Mouse (Mus musculus) liver, postnatal 0 days (tissue): ENCODE measurements around the gene Fah. TPM values are rescaled to one million over a fixed set of nuclear protein-coding genes. Genes with fewer than 3 reads are reported as not detected.

ENCODE experiments used
- ATAC-seq: fragments of 200-750 bp; cut with Nextera tagmentation; 2 replicates; pipeline ENCODE4 v1.8.0; 2017; ENCODE audit warnings: mild to moderate bottlenecking, moderate library complexity
- DNase-seq: peaks from one replicate; pipeline ENCODE4 v3.0.0-alpha.2; 2016
- H3K27ac ChIP-seq: fragments of 300-500 bp; sonication (generic); 2 replicates; pipeline ENCODE4 v1.5.1; 2014; ENCODE audit warnings: antibody characterized with exemption, moderate library complexity, mild to moderate bottlenecking, low read depth
- H3K27me3 ChIP-seq: fragments of 300-500 bp; sonication (generic); 2 replicates; pipeline ENCODE4 v1.6.1; 2014; ENCODE audit warnings: low read length, control low read depth, mixed read lengths; ENCODE audit not compliant: insufficient read depth
- H3K36me3 ChIP-seq: fragments of 300-500 bp; sonication (generic); replicated peaks from 2 replicates; pipeline ENCODE4 v1.6.1; 2014; ENCODE audit warnings: mild to moderate bottlenecking, control low read depth, low read length, moderate library complexity, mixed read lengths; ENCODE audit not compliant: insufficient read depth
- H3K4me1 ChIP-seq: fragments of 300-500 bp; sonication (generic); 2 replicates; pipeline ENCODE4 v1.6.1; 2014; ENCODE audit warnings: antibody characterized with exemption, mild to moderate bottlenecking, control low read depth; ENCODE audit not compliant: insufficient read depth
- H3K4me2 ChIP-seq: fragments of 300-500 bp; sonication (generic); 2 replicates; pipeline ENCODE4 v1.6.1; 2014; ENCODE audit warnings: low read depth, mild to moderate bottlenecking, low read length, moderate library complexity, mixed read lengths
- H3K4me3 ChIP-seq: fragments of 300-500 bp; sonication (generic); 2 replicates; pipeline ENCODE4 v1.5.1; 2014; ENCODE audit warnings: low read depth, low read length
- H3K9ac ChIP-seq: fragments of 300-500 bp; sonication (generic); replicated peaks from 2 replicates; pipeline ENCODE4 v1.6.1; 2014; ENCODE audit warnings: mild to moderate bottlenecking, moderate library complexity
- H3K9me3 ChIP-seq: fragments of 300-500 bp; sonication (generic); 2 replicates; pipeline ENCODE4 v1.6.1; 2016; ENCODE audit warnings: mild to moderate bottlenecking, control low read depth, low read length, mixed read lengths
- CTCF ChIP-seq: sonication (generic); IDR thresholded peaks from 2 replicates; pipeline ENCODE4 v1.5.1; 2016; ENCODE audit warnings: antibody characterized with exemption, low read depth
- EP300 ChIP-seq: IDR thresholded peaks from 2 replicates; pipeline ENCODE4 v1.6.1; 2016; ENCODE audit warnings: antibody characterized with exemption, low read depth, mild to moderate bottlenecking
- WGBS: fragments of 180-500 bp; shearing (Covaris S2); extraction: QIAGEN DNeasy Blood & Tissue Kit; methylation state at CpG from one replicate; pipeline ENCODE4 v1.1.7; 2014; ENCODE audit not compliant: insufficient replicate concordance; 5-methylcytosine and 5-hydroxymethylcytosine counted together
- polyA plus RNA-seq: library from polyadenylated mRNA; unstranded; fragments of >200 nt; fragmentation: Nextera tagmentation; extraction: Ambion mirVana; gene quantifications from 2 replicates; pipeline ENCODE4 v1.2.1, GENCODE M21; 2015

Fah gene
- polyA plus RNA-seq, 1 experiment from 2014 or later: 265 TPM

DNA sequence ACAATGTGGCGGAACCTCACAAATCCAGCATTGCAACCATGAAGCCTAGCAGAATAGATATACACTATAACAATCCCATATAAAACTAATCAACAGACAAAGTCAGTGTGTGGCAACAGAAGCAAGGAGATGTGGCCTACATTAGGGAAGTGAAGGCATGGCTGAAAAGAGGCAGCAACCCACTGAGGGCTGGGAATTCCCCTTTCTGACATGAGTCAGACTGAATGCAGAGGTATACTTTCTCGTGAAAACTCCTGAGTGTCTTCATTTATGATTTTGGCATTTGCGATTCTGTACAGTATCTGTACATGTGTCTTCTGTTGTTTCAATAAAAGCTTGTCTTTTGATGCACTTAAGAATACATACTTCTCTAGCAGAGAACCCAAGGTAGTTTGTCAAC lies 15.2 kb downstream of the Fah start:
- ATAC-seq: no peak

DNA sequence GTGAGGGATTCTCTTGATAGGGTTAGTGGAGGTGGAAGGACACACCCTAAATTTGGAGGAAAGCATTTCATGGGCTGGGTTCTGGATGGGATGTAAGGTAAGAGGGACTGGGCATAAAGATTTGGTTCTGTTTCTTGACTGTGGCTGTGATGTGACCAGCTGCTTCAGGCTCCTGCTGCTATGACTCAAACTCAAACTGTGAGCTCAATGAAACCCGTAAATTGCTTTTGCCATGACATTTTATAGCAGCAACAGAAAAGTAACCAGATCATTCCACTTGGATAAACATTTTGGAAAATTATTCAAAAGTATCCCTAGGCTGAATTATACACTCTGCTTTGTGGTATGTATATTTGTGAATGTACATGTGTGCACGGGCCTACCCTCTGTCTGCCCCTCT lies 15.9 kb downstream of the Fah start:
- TF ChIP-seq CTCF (no peak), EP300 (no peak)
- peaks cover 19% of the 10 kb centered on the region for H3K4me1 ChIP-seq
- 95% methylated on average over 2 of the region's 2 CpGs for WGBS

More for the DNA sequence above, 15.2 kb downstream of the Fah start:
- no peaks in the 10 kb centered on the region for H3K27me3 ChIP-seq
- no peak overlapping the region for H3K4me3 ChIP-seq
- H3K9ac ChIP-seq: no peak overlapping the region
- H3K36me3 ChIP-seq: peaks cover 32% of the 10 kb centered on the region; the same call in 1 of the 2 replicates
- no peaks in the 10 kb centered on the region for H3K9me3 ChIP-seq
- no peak overlapping the region for H3K4me2 ChIP-seq
- H3K4me1 ChIP-seq: peaks cover 17% of the 10 kb centered on the region
- TF ChIP-seq CTCF (no peak), EP300 (no peak)
- H3K27ac ChIP-seq: no peak overlapping the region
- 80% methylated on average over 3 of the region's 3 CpGs for WGBS
- no peak for DNase-seq

GRCm38 (mm10) chr7:84587101-84587783 lies 19.3 kb downstream of the Fah start:
- H3K4me2 ChIP-seq: peak overlapping the region; percentile 41
- no peak overlapping the region for H3K27ac ChIP-seq
- H3K27me3 ChIP-seq: no peaks in the 10 kb centered on the region
- peaks cover 19% of the 10 kb centered on the region for H3K4me1 ChIP-seq
- no peaks in the 10 kb centered on the region for H3K9me3 ChIP-seq
- no peak overlapping the region for H3K9ac ChIP-seq
- peaks cover 19% of the 10 kb centered on the region for H3K36me3 ChIP-seq
- 67% methylated on average over 5 of the region's 5 CpGs for WGBS
- TF ChIP-seq CTCF: no peak
- TF ChIP-seq EP300: peak; percentile 95
- ATAC-seq (peak; percentile 79), DNase-seq (no peak)
- no peak overlapping the region for H3K4me3 ChIP-seq

More for the DNA sequence above, 15.9 kb downstream of the Fah start:
- DNase-seq: no peak
- Histone ChIP-seq H3K9ac (no peak overlapping the region), H3K36me3 (peaks cover 33% of the 10 kb centered on the region), H3K9me3 (no peaks in the 10 kb centered on the region), H3K4me3 (no peak overlapping the region), H3K4me2 (no peak overlapping the region), H3K27me3 (no peaks in the 10 kb centered on the region), H3K27ac (no peak overlapping the region)
- no peak for ATAC-seq

- TF ChIP-seq EP300 (no peak), CTCF (no peak)
- peaks cover 17% of the 10 kb centered on the region for H3K36me3 ChIP-seq
- H3K4me3 ChIP-seq: no peak overlapping the region
- H3K4me2 ChIP-seq: no peak overlapping the region
- no peak overlapping the region for H3K9ac ChIP-seq
- 77% methylated on average over 3 of the region's 3 CpGs for WGBS
- peaks cover 19% of the 10 kb centered on the region for H3K4me1 ChIP-seq
- ATAC-seq (no peak), DNase-seq (no peak)
- 0 out of 2 replicates have a peak overlapping the region, but pooled peaks have one; percentile 16 for H3K27ac ChIP-seq
- H3K9me3 ChIP-seq: no peaks in the 10 kb centered on the region
- no peaks in the 10 kb centered on the region for H3K27me3 ChIP-seq
Measured at GRCm38 (mm10) chr7:84586360-84587100, 20.0 kb downstream of the Fah start.

DNA sequence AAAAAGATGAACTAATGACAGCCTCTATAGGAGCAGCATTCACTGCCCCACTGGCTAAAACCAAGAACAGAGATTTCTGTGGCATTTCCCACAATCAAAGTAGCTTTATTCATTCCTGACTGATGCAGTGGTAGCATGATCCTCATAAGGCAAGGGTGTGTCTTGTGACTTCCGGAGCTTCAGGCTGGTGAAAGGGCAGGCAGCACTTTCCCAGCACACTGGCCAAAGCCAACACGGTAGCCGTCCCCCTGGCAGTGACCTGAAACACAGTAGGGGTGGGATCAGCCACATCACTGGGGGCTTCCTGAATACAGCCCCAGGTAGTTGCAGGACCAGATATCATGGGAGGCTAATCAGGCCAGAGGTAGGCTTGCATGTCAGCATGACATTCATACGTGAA lies 21.4 kb downstream of the Fah start:
- H3K9ac ChIP-seq: no peak overlapping the region
- WGBS: 91% methylated on average over 4 of the region's 4 CpGs
- no peaks in the 10 kb centered on the region for H3K27me3 ChIP-seq
- H3K4me1 ChIP-seq: peaks cover 19% of the 10 kb centered on the region
- no peak overlapping the region for H3K4me3 ChIP-seq
- H3K4me2 ChIP-seq: no peak overlapping the region
- ATAC-seq (no peak), DNase-seq (no peak)
- H3K9me3 ChIP-seq: no peaks in the 10 kb centered on the region
- peaks cover 13% of the 10 kb centered on the region for H3K36me3 ChIP-seq
- no peak overlapping the region for H3K27ac ChIP-seq
- TF ChIP-seq EP300 (no peak), CTCF (no peak)

DNA sequence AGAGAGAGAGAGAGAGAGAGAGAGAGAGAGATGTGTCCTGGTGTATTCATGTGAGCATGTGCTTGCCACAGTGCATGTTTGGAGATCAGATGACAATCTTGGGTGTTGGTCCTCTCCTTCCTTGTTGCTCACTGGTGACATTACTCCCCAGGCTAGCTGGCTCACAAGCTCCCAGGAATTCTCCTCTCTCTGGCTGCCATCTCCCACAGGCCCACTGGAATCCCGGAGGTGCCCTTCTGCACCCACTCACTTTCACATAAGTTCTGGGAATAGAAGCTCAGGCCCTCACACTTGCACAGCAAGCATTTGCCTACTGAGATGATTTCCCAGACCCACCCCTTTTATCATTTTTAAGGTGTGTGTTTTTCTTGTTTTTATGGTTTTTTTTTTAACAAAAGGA lies 26.8 kb downstream of the Fah start:
- H3K4me1 ChIP-seq: no peaks in the 10 kb centered on the region
- no peak overlapping the region for H3K9ac ChIP-seq
- no peak for ATAC-seq
- no peaks in the 10 kb centered on the region for H3K36me3 ChIP-seq
- TF ChIP-seq CTCF: no peak
- no peak for TF ChIP-seq EP300
- H3K27ac ChIP-seq: no peak overlapping the region
- no peak for DNase-seq
- no peak overlapping the region for H3K4me3 ChIP-seq
- WGBS: 70% methylated on average over 1 of the region's 1 CpGs
- no peaks in the 10 kb centered on the region for H3K9me3 ChIP-seq
- H3K27me3 ChIP-seq: no peaks in the 10 kb centered on the region
- H3K4me2 ChIP-seq: no peak overlapping the region
